Mouse (Mus musculus): ENCODE data around the gene Pdcd1lg2.
A peak's percentile ranks its signal among the peaks of the same experiment; 100 is the strongest.
"Not testable (repeated sequence)": the region's sequence is repeated elsewhere in the genome, so short reads cannot be mapped to it uniquely, and the experiment has no call there.

Gene Pdcd1lg2

DNA sequence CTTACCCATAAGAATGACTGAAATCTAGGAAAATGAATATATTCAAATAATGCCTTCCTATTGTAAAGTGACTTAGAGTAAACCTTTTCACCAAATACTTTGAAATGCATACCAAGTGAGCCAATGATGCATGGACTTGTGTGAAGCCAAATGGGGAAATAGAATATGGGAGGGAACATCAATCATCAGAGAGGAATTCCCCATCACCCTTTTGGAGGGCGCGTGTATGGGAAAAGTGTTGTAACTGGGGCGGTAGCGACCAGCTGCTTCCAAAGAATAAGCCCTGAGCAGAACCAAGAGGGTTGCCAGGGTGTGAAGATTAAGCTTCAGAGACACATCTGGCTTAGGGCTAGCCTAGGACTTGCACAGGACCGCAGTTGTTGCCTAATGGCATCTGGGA is 27.4 kb upstream of the Pdcd1lg2 start:
- DNase-seq (ENCODE audit: low spot score in 2 of 2): no peak

- no peak for DNase-seq (ENCODE audit: low spot score in 2 of 2)
Measured at GRCm38 (mm10) chr19:29384412-29384811, 26.3 kb upstream of the Pdcd1lg2 start.

DNA sequence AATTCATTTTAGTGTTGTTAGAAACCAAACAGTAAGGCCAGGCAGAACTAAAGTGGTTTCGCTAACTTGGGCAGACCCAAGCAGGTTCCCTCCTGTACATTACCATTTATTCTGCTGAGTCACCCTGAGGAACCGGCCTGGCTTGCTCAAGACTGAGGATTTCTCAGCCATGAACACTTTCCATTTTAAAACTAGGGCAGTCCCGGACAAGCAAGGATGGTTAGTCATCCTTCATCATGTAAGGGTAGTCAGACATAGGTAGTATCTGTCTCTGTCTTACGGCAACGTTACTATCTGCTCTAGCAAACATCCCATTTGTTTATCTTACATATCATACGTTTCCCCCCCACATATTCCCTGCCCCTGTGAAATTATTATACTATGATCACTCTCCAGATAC is 25.7 kb upstream of the Pdcd1lg2 start:
- DNase-seq (ENCODE audit: low spot score in 2 of 2): peak in 1 of 2 experiments; percentile 73

DNA sequence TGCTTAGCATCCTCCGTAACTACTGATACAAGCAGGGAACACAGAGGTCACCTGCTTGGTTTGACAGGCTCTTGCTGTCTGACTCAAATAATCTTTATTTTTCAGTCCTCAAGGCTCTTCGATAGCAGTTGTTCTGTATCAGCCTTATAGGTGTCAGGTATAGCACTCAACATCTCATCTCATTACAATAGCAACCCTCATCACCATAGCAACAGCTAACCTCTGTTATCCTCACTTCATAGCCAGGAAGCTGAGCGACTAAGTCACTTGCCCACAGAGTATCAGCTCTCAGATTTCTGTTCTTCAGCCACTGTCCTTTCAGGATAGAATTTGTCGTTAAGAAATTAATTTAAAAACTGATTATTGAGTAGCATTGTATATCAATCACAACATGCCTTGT is 24.9 kb upstream of the Pdcd1lg2 start:
- DNase-seq (ENCODE audit: low spot score in 2 of 2): no peak

- no peak for DNase-seq (ENCODE audit: low spot score in 2 of 2)
Measured at GRCm38 (mm10) chr19:29388818-29389217, 21.9 kb upstream of the Pdcd1lg2 start.

GRCm38 (mm10) chr19:29390483-29390882 is 20.2 kb upstream of the Pdcd1lg2 start:
- DNase-seq (ENCODE audit: low spot score in 2 of 2): no peak

GRCm38 (mm10) chr19:29391279-29391678 is 19.4 kb upstream of the Pdcd1lg2 start:
- DNase-seq (ENCODE audit: low spot score in 2 of 2): no peak

- DNase-seq (ENCODE audit: low spot score in 2 of 2): no peak
Measured at GRCm38 (mm10) chr19:29393333-29393732, 17.4 kb upstream of the Pdcd1lg2 start.

DNA sequence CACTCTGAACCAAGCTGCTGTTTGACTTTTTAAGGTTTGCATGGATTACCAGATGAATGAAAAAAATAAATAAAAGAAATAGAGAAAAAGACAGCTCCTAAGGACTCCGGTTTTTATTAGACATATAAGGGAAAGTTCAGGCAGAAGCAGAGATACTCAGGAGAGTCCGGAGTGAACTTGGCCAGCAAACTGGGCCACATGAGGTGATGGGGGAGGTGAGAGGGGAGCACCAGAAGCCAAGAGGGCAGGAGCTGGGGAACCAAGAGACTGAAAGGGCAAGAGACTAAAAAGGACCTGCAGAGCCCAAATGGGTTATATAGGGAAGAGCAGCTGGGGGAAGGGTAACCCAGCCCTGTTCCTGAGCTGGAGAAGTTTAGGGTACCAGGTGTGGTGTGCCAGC is 16.0 kb upstream of the Pdcd1lg2 start:
- no peak for DNase-seq (ENCODE audit: low spot score in 2 of 2)

DNA sequence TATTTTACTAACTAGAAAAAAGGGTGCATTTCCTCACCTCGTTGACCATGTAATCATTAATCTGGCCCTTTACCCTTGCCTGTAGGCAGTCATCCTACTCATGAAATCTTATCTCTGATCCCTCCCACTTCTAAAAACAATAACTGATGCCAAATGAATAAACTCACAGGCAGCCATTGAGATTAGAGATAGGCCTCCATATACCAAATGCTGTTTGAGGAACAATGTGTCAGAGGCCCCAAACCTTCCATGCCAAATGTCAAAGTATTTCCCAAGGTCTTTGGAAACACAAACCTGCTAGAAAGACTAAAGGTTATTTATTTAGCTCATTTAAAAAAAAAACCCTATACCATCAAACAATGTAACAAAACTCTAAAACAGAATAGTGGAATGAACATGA is 14.4 kb upstream of the Pdcd1lg2 start:
- DNase-seq (ENCODE audit: low spot score in 2 of 2): no peak

DNA sequence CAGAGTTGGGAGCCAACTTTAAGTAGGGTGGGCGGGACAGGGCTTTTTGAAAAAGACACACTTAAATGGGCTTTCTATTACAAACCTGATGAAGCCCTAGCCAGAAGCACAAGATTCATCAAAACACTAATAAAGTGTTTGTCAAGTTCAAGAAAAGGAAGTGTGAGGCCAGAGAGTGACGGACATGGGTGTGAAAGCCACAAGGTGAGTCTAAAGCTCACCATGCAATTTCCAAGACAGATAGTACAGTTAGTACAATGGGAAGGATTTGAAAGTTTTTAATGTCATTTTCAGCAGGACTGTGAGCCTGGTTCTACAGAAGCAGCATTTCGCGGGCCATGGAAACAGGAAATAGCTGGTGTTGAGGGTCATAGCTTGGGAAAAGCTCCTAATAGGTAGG is 10.9 kb upstream of the Pdcd1lg2 start:
- no peak for DNase-seq (ENCODE audit: low spot score in 2 of 2)

DNA sequence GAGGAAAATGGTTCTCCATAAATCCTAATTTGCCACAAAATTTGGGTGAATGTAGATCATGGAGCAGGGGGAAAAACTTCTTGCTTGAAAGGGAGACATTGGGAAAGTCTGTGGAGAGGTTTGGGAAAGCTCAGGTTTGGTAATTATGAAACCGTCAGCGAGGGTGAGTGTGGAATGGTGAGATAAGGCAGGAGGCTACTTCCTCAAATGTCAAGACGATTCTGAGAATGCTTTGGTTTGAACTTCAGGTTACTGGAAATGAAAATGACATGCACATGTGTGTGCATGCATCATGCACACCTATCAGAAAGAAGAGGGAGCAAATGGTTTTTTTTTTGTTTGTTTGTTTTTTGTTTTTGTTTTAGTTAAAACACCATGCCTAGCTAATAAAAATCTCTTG is 10.3 kb upstream of the Pdcd1lg2 start:
- DNase-seq (ENCODE audit: low spot score in 2 of 2): no peak

DNA sequence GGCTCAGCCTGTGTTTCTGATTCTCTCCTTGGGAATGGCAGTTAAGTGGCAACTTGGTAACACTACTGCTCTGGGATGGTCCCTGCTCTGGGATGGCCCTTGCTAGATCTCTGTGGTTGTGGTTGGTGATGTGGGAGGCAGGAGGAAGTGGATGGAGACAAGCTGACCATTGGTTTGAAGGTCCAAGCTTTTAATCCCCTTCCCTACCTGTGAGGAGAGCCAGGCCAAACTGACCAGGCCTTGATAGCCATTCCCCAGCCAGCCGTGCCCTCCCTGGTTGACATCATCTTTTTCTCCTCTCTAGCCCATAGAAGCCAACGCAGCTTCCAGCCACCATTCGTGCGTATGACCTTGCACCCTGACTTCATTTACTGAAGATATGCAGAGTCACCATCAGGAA is 8.1 kb upstream of the Pdcd1lg2 start:
- DNase-seq (ENCODE audit: low spot score in 2 of 2): no peak

GRCm38 (mm10) chr19:29403251-29403650 is 7.5 kb upstream of the Pdcd1lg2 start:
- DNase-seq (ENCODE audit: low spot score in 2 of 2): no peak

DNA sequence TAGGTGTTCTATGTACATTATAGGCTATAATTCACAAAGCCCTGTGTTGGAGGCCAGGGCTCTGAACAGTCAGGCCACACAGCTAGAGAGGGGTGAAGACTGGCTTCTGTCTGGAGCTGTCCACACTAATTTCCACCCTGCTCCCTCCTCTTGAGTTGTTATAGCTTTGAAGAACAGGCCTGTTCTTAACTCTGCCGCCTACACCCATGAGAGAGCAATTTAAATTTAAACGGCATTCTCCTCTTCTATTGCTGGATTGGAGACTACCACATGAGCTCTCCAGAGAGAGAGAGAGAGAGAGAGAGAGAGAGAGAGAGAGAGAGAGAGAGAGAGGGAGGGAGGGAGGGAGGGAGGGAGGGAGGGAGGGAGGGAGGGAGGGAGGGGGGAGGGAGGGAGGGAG is 5.3 kb upstream of the Pdcd1lg2 start:
- DNase-seq (ENCODE audit: low spot score in 2 of 2): no peak

GRCm38 (mm10) chr19:29406042-29407017 is 4.4 kb upstream of the Pdcd1lg2 start:
- DNase-seq (ENCODE audit: low spot score in 2 of 2): no peak

GRCm38 (mm10) chr19:29412476-29413420 is 2.0 kb downstream of the Pdcd1lg2 start:
- no peak for DNase-seq (ENCODE audit: low spot score in 2 of 2)

GRCm38 (mm10) chr19:29414513-29414912 is 3.8 kb downstream of the Pdcd1lg2 start:
- DNase-seq (ENCODE audit: low spot score in 2 of 2): no peak

DNA sequence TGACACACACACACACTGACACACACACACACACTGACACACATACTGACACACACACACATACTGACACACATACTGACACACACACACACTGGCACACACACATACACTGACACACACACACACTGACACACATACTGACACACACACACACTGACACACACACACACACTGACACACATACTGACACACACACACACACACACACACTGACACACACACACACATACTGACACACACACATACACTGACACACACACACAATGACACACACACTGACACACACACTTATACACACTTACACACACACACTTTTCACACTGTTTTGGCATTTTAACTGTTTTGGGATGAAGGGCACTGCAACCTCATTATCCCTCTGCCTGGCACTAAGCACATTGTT is 4.2 kb downstream of the Pdcd1lg2 start:
- DNase-seq (ENCODE audit: low spot score in 2 of 2): not testable (repeated sequence)

DNA sequence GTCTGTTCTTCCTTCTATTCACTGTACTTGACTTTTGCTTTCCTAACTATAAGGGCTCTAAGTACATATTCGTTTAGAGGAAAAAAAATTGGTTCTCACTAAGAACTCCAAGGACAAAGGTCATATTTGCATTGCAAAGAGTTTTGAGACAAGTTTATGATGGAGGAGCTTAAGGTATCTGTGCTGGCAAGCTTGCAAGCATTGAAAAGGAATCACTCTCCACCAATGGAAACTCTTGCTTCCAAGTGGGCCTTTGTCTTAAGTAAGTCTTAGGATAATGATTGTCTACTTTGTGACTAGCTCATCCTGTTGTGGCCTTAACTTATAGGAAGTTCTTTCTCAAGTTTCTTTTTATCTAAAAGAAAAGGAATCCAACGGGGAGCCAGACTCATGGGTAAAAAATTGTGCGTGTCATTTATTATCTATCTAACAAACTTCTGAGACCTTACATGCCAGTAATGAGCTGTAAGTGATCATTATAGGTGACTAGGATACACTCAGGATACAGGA is 5.7 kb downstream of the Pdcd1lg2 start:
- no peak for DNase-seq (ENCODE audit: low spot score in 2 of 2)

DNA sequence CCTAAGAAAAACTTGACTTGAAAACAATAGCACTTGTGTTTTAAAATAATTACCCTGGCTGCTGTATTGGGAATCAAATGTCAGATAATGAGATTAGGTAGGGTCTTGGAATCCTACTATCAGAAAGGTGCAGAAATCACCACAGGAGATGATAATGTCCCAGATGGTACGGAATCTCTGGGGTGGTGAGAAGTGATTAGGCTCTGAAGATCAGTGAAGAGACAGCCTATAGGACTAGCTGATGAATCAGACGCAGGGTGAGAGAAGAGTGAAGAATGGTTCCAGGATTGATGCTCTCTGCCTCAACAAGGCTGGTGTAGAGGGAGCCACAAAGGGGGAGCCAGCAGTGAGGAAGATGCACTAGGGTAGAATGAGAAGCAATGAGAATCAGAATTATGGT is 6.5 kb downstream of the Pdcd1lg2 start:
- no peak for DNase-seq (ENCODE audit: low spot score in 2 of 2)

- no peak for DNase-seq (ENCODE audit: low spot score in 2 of 2)
Measured at GRCm38 (mm10) chr19:29417894-29418293, 7.2 kb downstream of the Pdcd1lg2 start.
